Mouse (Mus musculus): ENCODE data around the gene Lman1l.

GRCm38 (mm10) chr9:57600620-57601352 is 19.8 kb downstream of the Lman1l start:
- TF ChIP-seq CTCF (IDR thresholded peaks at IDR 0.05; ENCODE audit: low read depth) (no peak), EP300 (IDR thresholded peaks at IDR 0.05; ENCODE audit: low read depth) (no peak)
